Mouse (Mus musculus): ENCODE data around the gene Gm21983.

The Gm21983 gene

DNA sequence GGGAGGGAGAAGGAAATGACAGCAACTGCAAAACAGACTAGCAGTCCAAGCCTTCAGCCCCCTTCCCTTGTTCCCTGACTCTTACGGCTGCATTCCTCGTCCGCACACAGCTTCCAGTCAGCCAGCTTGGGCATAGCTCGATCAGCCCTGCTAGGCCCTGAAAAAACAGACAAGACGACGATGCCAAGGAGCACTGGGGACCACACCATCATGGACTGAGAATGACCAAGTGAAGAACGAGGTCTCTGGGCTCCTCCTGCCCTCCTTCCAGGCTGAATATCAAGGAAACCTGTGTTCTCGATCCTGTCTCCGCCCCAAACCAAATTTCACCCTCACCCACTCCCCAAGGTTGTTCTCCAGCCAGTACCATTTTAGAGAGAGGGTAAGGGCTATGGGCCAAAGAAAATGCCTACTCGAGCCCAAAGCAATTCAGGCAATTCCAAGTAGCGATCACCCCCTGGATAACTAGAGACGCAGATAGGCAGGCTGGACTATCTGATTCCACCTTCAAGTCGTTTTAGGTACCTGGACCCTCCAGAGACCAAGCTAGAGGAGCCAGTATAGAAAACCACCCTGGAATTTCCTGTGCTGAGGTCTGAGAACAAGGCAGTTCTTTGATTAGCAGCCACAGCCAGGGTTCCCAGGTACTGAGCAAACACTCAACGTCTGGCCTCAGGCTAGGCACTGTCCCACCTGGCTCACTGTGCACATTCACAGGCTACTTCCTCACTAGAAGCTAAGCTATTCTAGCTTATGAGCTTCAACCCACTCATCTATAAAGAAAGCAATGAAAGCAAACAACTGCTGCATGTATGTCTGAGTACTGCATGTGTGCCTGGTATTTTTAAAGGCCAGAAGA, at the start of gene Gm21983, which contains the start of gene Mia:
Gene Gm21983, minus strand, starts transcription at position 250 of the 859 bp plus-strand sequence.
Gene Mia, minus strand, starts transcription at position 321 of the 859 bp plus-strand sequence.
- DNase-seq = no peak

DNA sequence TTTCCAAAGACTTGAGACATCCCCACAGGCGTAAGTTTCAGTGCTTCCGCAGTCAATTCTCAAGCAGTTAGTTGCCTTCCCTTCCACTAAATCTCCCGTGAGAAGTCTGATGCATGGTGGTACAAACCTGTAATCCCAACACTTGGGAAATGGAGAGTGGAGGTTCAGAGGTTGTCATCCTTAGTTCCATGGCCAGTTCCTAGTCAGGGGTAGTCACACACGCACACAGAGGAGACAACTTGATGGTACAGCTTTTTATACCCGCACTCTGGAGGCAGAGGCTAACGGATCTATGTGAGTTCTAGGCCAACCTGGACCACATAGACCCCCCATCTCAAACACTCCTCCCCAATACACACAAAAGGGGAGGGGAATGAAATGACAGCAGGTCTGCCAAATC, 48.0 kb upstream of the Gm21983 start:
- no peak for DNase-seq

DNA sequence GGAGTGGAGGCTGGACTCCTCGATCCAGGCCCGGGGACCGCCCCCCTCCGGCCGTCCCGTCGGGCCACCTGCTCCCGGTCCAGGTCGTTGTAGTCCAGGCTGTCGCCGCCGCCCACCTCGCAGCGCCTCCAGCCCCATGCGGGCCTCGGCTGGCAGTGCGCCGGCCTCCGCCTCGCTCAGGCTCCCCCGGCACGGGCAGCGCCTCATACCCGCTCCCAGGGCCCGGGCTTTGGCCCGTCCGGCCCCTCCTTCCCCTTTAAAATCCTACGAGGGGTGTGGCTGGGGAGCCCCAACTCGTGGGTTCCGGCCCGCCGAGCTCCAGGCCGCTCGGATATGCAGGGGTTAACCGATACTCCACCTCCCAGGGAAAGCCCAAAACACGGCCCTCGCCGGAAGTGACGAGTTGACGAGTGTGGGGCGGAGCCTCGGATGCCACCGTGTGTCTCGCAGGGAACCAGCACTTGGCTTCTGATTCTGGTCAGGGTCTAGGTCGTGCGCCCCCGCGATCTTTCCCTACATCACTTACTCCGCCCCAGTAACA, 47.5 kb upstream of the Gm21983 start, which contains the start of gene Itpkc:
Gene Itpkc, minus strand, starts transcription at position 381 of the 541 bp plus-strand sequence.
- peak; percentile 93 for DNase-seq

DNA sequence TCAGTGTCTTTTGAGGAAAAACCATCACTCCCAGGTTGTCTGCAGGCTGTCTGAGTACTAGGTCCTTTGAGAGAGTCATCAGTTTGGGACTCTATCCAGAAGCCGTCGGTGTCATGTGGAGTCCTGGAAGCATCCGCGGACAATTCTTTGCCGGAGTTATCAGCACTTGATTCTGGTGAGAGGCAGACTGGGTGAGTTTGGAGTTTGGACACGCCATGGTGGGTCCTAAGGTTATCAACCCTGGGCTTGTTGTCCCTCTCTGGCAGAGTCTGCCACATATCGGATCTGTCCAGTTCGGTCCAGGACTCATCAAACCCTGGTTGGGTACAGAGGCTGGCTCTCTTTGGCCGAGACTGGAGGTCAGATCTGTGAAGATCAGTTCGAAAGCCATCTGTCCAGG, 46.8 kb upstream of the Gm21983 start:
- no peak for DNase-seq

DNA sequence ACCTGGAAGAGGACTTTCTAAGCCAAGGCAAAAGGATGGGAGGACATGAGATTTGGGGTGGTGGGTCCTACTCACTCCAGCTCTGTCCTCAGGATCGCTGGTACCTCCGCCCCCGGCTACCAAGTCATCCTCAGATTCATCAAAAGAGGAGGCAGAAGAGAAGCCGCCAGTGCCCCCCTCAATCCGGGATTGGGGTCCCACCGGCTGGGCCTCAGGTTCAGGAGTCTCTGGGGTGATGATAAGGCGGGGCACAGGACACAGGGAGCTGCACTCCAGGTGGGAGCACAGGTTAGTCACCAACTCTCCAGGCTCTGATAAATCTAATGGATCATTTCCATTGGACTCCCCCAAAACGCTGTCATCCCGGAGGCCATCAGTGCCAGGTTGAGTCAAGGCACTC, 46.4 kb upstream of the Gm21983 start:
- no peak for DNase-seq

DNA sequence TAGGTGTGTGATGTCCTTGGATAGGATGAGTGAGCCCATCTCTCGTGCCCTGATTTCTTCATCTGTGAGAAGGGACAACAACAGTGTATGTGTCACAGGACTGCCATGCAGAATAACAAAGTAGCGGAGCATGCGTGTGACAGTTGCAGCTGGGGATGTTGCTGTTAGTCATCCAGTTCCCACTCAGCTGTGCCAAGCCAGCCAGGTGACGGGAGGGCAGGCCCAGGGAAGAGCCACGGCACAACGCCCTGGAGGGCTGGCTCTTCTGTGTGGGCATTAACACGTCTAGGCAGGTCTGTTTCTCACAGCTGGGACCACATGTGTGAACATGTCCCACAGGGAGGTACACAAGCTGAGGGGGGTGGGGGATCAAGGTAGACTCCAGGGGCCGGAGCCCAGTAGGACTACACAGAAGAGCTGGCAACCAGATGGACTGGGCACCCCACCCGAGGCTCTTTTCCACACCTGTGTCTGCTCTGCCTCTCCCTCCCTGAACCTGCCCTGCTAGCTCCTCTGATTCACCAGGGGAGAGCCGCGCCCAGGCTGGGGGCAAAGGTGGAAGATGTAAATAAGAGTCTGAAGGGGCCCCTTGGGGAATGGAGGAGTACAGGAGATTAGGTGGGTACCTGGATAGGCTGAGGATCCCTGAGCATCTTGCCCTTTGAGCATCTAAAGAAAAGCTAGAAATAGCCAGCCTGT, 44.1 kb upstream of the Gm21983 start:
- DNase-seq = no peak

DNA sequence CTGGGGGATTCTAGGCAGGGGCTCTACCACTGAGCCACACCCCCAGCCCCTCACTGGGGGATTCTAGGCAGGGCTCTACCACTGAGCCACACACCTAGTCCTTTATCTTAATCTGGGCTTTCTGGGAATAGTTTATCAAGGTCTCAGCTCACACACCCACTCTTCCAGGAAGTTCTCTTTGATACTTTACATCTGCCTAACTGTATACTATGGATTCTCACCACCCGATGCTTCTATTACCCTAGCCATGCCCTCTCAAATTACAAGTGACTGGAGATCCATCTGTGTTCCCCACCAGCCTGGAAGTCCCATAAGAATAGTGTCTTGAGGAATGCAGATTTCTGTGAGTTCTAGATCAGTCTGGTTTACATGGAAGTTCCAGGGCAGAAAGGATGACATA, 41.7 kb upstream of the Gm21983 start:
- no peak for DNase-seq

DNA sequence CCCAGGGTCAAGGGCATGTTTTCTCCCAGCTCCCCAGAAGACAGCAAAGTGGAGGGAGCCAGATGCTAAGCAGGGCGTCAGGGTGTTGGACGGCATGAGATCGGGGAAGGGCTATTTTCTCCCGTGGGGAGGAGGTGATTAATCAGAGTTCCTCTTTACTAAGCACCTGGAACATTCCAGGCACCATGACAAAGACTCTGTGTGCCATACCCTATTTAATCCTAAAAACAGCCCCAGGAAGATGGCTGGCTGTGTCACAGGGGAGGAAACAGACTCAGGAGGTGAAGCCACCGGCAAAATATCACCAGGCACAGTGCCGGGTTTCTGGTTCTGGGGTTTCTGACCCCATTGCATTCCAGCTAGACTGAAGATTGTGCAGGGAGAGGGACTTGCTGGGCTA, 41.1 kb upstream of the Gm21983 start:
- DNase-seq = no peak

DNA sequence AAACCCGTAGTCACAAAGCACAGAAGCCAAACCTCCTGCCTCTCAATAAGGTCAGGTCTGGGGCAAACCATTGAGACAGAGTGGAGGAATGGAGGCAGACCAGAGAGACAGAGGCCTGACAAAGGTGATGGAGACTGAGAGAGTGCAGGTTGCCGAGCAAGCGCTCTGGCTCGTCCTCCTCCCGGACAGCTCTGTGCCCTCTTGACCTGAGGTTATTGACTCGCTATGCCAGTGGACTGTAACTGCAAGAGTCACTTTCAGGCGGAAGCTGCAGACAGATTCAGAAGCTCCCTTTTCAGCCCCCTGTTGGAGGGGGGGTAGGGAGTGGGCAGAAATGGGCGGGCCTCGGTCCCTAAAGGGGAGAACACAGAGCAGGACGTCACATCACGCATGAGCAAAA, 39.1 kb upstream of the Gm21983 start:
- no peak for DNase-seq

DNA sequence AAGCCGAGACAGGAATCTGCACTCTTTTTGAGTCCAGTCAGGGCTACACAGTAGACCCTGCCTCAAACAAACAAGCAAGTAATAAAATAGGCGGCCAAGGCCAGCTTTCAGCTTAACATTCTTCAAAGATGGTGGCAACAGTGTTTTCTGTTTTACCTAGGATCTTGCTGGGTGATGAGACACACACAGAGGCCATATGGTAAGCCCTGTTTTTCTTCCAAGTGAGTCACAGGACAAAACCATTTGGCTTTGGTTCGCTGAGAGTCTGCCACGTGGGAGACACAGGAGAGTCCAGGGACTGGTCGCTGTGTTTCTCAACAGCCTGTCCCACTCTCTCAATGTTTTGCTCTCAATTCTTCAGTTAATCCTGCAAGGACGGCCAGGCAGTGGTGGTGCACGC, 37.7 kb upstream of the Gm21983 start:
- DNase-seq = no peak

DNA sequence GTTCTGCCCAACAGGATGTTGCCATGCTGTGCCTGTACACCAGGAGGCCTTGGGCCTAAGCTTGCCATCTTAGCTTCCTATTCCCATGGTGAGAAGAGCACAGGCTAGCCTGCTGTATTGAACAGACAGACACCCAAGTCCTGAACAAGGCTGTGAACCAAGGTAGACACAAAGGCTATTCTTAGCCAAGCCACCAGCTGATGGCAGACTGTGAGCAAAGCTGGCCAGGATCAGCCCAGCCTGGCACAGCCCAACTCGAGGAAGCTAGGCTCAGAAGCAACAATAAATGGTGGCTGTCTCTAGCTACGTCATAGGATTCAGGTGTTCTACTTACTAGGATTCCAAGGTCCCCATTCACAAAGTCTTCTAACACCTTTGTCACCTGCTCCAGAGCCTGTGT, 31.7 kb upstream of the Gm21983 start:
- DNase-seq = no peak

DNA sequence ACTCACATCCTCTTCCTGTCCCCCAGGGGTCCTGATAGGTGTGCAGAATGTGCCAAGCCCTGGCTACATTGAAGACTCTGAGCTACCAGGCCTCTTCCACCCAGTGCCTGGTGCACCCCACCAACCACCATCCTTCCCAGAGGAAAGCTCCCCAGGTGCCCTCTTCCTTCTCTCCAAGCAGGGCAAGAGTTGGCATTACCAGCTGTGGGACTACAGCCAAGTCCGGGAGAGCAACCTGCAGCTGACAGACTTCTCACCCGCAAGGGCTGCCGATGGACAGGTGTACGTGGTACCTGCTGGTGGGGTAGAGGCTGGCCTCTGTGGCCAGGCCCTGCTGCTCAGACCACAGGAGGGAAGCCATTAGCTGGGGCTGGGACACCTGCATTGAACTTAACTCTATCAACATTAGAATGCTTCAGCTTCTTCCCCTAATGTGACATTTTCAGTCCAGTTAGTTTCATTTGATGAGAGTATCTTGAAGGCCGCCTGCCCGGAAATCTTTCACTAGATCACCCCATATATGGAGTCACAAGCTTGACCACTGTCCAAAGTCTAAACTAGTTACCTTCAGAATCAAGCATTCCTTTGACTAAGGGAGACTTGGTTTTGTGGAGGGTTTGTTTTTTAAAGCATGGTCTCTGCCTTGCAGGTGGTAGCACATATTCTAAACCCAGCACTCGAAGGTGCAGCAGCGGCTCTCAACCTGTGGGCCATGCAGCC, 23.0 kb upstream of the Gm21983 start:
- peak; percentile 65 for DNase-seq

DNA sequence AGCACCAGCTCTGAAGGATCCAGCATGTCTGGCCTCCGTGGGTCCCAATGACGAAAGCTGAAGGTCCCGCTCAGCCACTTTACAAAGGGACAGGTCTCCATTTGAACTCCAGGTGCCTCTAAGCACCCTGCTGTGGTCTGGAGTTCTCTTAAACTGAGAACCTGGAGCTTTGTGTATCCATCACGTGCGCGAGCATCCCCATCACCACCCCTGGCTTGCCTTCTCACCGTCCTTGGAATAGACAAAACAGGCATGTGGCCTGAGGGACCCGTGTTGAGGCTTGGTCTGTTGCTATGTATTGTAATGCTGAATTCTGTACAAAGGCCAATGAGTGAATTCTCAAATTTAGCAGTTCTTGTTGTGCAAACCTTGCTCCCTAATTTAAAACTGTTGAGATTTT, 17.9 kb upstream of the Gm21983 start:
- no peak for DNase-seq

DNA sequence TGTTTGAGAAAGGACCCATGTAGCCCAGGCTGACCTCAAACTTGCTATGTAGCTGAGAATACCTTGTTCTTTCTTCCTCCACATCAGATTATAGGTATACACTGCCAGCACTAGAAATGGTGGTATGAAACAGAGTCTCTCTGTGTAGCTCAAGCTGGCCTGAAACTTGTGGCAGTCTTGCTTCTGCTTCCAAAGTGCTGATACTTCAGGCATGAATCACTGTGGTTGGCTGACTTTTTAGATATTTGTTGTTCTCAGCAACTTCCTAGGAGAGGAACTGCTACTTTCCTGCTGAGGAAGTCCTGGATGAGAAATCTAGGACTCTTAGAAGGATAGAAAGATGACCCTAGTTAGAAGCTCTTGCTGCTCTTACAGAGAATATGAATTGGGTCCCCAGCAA, 17.5 kb upstream of the Gm21983 start:
- DNase-seq = no peak

DNA sequence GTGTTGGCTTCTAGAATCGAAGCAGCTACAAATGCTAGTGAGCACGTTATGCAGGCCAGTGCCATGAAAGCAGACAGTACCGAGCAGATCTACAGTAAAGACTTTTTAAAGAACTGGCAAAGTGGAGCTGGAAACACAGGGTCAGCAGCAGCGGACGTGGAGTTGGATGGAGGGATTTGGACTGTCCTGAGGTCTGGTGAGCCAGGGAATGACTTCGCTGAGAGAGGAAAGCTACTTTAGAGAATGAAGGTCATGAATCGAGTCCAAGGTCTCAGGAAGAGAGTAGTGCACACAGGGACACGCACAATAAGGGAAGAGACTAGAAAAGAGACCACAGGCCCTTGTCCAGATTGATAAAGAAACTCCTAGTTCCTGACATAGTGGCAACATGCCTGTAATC, 16.7 kb upstream of the Gm21983 start:
- DNase-seq = no peak

DNA sequence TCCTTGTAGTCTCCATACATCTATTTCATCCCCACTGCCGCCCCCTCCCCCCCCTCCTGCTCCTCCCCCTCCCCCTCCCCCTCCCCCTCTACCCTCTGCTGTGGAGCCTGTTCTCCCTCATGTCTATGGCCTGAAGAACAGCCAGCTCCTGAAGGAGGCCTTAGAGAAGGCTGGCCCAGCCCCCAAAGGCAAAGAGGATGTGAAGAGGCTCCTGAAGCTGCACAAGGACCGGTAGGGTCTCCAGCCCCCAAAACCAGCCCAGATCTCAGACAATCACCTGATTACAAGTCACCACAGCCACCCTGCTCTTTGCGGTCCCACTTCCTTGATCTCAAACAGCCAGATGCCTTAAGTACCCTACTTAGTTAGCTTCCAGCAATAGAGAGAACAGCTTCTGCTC, 16.2 kb upstream of the Gm21983 start:
- DNase-seq = no peak

DNA sequence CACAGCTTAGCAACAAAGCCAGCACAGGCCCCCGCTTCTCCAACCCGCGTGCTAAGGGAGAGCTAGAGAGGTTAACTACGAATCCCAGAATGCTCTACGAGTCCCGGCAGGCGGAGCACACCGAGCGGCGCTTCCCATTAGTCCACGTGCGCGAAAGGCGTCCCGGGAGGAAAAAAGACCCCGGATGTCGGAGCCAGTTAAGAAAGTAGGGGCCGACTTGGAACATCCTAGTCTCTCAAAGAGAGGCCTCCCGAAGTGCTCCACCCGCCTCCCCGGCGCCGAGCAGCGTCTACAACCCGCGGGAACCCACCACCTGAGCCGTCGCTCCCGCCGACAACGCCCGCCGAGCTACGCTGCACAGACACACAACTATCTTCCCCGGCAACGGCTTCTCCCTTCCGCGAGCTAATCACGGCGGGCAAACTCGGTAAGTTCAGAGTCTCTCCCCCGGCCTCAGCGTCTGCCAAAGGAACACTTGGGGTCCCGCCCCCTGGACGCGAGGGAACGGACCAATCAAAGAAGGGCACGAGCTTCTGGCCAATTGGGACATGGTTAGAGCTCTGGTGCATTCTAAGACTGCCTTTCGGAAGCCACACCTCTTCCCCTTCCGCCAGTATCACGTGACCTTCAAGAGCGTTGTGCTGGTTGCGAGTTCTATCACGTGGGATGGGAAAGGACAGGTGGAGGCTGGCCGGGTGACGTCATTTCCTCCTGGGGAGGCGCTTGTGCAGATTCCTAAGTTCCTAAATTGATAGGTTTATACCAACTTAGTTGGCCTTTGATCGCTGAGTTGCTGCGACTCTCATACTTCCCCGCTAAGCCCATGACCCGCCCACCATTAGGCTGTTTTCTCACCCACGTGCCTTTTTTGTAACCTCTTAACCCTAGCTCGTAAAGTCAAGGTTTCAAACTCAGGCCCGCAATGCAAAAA, 15.1 kb upstream of the Gm21983 start, which contains the start of the genes BC024978 and Snrpa:
Gene BC024978, plus strand, starts transcription at position 101 of the 931 bp plus-strand sequence.
Gene Snrpa, minus strand, starts transcription at position 591 of the 931 bp plus-strand sequence.
- peak; percentile 100 for DNase-seq

DNA sequence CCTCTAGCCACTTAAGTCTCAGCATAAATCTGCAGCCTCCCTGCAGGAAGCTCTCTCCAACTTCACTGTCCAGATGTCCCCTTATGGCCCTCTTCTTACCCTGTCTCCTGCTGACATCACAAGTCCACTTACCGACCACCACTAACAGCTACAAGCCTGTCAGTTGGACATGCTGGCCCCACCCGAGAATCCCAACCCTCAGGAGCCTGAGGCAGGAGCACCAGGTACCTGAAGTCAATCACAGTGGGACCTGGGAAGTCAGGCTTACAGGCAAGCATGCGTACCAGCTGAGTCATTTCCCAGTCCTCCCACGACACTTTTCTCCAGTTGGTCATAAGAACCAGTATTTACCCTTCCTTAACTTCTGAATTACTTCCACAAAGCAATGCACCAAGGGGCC, 12.8 kb upstream of the Gm21983 start:
- DNase-seq = no peak

DNA sequence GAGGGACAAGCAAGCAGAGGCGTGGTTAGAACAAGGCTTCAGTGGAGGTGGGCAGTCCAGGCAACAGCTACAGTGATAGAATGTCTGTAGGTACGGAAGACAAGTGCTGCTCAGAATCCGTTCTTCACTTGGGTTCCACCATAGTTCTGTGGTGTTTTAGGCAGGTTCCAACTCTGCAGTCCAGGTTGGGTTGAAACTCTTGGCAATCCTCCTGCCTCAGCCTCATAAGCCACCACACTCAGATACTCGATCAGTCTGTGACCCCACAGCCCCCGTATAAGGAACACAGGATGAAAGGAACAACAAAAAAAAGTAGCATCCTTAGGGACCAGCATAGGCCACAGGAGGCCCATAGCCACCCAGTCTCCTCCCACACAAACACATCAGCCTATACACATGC, 11.5 kb upstream of the Gm21983 start:
- no peak for DNase-seq

DNA sequence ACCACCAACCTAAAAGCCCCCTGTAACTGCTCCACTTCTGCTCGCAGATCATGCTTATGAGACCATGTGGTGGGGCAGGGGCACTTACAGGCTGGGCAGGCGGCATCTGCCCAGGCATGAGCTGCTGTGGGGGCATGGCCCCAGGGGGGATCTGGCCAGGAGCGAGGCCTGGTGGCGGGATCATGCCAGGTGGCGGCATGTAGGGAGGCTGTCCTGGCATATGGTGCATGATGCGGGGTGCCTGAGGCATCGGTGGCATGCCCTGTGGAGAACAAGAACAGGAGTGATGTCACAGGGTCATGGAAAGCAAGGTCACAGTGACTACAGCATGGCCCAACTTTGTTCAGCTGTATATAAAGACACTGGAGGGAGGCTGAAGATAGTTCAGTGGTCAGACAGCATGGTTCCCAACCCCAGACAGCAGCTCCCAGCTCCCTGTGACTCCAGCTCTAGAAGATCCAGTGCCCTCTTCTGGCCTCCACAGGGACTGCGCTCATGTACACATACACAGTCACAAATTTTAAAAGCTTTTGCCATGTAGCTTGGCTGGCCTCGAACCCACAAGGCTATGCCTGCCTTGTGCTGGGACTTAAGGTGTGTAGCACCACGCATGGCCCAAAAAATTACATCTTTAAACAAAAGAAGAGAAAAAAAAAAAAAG, 8.5 kb upstream of the Gm21983 start:
- no peak for DNase-seq

DNA sequence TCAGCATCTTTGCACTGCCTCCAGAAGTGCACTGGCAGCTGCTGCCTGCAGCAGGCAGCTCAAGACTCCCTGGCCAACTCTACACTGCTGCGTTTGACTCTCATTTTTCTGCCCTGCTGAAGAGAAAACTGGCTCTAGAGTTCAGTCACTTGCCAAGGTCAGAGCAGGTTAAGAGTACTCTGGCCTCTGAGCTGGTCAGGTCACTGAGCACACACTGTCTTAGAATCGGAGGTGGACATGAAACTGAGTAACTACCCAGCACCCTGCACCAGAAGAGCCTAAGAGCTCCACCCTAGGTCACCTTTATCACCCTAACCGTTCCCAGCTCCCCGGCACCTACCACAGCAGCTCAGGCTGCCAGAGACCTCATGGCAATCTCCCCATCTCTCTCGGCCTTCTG, 5.1 kb upstream of the Gm21983 start:
- DNase-seq = peak; percentile 59

Data from kidney, adult 9 months (tissue).